Mouse (Mus musculus) thymus, adult 18-20 months (tissue): ENCODE data around the gene Cdkn2d.
A peak's percentile ranks its signal among the peaks of the same experiment; 100 is the strongest.
"Not testable (repeated sequence)": the region's sequence is repeated elsewhere in the genome, so short reads cannot be mapped to it uniquely, and the experiment has no call there.

ENCODE experiments used
- DNase-seq, 2 experiments: peaks; one replicate each; pipeline ENCODE4 v3.0.0; 2022; ENCODE audit warnings: mixed read lengths in 2 of 2

Cdkn2d gene

DNA sequence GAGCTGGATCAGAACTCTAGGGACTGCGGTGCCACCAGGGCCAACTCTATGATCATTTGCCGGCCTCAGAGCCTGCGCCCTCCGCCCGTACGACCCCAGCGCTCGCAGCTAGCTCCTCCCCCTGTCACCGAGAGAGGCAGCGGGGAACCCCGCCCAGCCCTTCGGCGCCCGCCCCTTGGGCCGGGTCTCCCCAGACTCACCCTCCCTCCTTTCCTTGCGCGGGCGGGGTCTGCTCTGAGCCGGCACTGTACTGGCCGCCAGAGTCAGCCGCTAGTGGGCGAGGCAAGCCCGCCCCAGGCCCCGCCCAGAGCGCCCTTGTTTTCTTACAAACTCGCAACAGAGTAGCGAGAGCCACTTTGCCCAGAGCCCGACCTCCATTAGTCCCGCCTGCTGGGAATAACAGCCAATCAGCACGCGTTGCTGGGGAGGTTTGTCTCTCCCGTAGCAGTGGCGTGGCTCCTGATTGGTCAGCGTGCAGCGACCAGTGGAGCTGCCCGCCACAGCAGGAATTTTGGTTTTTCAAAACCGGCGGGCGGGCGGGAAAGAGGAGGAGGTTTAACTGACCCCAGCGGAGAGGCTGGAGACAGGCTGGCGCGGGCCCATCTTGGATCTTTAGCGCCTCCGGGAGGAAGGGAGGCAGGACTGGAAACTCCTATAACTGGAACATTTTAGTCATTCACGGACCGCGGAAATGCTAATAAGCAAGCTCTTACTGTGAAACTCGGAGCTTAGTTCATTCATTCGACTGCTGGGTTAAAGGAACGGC is at the start of gene Cdkn2d:
Gene Cdkn2d (minus strand): TSS at position 386 of the 766 bp plus-strand sequence.
- peak; percentile 100 for DNase-seq

GRCm38 (mm10) chr9:21340411-21340810 is 49.2 kb upstream of the Cdkn2d start:
- no peak for DNase-seq

DNA sequence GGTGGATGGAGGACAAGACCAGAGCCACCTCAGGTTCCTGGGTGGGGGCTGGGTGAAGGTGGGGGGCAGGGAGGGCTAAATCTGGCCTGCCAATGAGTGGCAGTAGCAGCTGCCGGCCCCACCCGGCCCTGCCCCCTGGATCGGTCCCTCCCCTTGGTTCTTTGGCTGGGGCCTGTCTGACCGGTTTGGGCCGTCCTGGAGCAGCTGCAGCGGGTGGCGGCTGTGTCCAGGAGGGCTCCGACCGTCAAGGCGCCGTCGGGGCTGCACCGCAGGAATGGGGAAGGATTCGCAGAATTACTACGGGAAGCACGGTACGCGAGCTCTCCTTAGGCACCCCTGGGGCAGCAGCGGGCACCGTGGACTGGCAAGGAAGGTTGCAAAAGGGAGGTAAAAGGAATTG is 46.4 kb upstream of the Cdkn2d start:
- DNase-seq: no peak

DNA sequence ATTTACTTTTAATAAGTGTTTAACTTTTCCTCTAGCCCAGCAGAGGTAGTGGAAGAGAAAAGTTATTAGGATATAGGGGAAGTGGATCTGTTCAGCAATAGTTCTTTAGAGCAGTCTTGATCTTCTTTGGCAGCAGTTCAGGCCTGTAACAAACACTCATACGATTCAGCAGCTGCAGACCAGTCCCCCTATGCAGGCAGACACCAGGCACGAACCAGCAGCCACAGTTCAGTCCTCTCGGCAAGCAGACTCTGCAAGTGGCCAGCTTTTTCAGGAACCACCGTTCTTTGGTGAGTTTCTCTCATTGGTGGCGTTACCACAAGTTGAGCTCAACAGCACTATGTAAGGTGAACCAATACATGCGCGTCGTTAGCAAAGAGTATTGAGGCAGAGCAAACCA is 45.3 kb upstream of the Cdkn2d start:
- no peak for DNase-seq

- no peak for DNase-seq
These were observed 44.2 kb upstream of the Cdkn2d start for GRCm38 (mm10) chr9:21335391-21335790.

DNA sequence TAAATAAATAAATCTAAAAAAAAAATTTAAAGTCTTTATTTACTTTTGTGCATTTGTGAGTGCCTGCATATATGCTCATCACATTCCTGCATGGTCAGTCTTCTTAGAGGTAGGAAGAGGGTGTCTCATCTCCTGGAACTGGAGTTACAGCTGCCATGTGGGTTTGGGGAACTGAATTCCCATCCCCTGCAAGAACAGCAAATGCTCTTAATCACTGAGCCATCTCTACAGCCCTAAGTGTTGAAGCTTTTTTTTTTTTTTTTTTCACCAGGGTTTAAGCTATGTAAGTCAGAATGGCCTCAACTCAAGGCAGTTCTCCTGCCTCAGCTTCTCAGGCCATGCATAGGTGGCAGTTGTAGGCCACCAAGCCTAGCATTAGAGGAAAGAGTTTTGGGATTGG is 43.5 kb upstream of the Cdkn2d start:
- DNase-seq: no peak

- no peak for DNase-seq
These were observed 42.3 kb upstream of the Cdkn2d start for GRCm38 (mm10) chr9:21333523-21333922.

DNA sequence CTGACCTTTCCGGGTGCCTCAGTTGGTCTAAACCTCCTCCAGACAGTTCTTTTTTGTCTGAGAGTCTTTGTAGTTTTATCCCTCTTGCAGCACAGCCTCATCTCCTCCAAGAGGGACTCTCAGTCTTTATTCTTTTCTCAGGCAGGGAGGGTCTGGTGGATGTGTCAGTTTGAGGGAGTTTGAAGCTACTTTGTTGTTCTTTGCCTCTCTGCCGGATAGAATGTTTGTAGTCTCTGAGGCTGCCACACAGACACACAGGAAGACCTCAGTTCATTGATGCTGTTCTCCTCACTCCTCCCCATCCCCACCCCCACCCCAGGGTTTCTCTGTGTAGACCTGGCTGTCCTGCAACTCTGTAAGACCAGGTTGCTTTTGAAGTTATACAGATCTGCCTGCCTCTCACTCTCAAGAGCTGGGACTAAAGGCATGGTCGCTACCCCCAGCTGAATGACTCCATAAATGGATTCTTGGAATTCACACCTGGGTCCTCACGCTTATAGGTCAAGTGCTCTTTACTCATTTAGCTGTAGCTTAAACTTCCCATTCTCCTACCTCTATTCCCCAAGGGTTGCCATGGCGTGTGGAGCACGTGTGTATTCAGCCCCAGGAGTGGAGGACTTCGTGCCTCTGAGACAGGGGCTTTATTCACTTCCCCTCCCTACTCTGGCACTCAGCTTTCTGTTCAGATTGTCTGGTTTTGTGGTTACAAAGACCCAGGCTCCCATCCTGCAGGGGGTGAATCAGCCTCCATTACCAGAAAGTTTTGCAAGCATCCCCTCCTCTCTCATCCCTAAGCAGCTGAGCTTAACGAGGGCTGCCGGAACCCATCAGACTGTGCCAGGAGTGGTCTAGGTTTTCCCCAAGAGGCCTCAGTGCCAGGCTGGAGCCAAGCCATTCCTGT is 41.2 kb upstream of the Cdkn2d start:
- peak in 1 of 2 experiments; percentile 60 for DNase-seq

- no peak for DNase-seq
These were observed 40.3 kb upstream of the Cdkn2d start for GRCm38 (mm10) chr9:21331365-21332140.

GRCm38 (mm10) chr9:21329699-21330289 is 38.6 kb upstream of the Cdkn2d start:
- DNase-seq: no peak

DNA sequence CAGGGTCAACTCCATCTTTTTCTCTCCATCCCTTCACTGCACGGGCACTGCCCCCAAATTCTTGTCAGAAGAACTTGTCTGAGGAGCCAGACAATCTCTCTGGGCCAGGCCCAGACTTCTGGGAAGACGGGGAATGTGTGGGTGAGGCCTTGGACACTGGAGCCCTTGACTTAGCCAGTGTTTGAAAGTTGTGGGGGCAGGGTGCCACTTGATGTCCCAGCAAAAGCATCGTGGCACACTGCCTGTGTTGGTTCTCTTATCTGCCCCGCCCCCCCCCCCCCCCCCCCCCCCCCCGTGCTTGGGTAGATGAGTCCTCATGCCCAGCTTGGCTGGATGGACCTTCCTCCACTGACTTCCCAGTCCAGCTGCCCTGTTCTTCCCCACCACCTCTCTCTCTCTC is 37.8 kb upstream of the Cdkn2d start:
- DNase-seq: no peak

GRCm38 (mm10) chr9:21328041-21328440 is 36.8 kb upstream of the Cdkn2d start:
- peak; percentile 57 to 82 for DNase-seq

DNA sequence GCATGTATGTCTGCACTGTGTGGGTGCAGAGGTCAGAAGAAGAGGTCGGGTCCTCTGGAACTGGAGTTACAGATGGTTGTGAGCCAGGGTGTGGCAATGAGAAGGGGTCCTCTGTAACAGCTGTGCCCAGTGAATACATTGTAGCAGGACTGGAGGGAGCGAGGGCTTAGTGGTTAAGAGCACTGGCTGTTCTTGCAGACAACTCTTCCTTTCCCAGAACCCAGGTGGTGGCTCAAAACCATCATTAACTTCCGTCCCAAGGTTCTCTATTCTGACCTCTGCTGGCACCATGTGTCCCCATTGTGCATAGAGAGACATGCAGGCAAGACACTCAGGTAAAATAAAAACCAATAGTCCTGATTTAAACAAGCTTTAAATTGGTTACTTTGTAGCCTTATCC is 36.4 kb upstream of the Cdkn2d start:
- peak in 1 of 2 experiments; percentile 52 for DNase-seq

DNA sequence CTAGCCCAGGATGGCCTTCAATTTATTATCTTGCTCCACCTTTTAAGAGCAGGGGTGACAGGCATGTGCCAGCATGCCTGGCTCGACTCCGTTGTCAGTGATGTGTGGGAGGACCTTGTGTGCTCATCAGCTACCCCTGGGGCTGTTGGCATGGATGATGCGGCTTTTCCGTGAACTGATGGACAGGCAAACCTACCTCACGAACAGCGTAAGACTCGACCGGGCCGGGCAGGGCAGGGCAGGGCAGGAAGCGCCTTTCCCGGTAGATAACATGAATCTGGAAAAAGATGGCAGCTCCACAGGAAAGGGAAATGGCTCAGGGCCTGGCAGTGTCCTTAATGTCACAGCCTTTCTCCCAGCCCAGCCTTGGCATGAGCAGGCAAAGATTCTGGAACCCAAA is 33.1 kb upstream of the Cdkn2d start:
- DNase-seq: no peak

- not testable (repeated sequence) for DNase-seq
These were observed 31.7 kb upstream of the Cdkn2d start for GRCm38 (mm10) chr9:21322917-21323297.

DNA sequence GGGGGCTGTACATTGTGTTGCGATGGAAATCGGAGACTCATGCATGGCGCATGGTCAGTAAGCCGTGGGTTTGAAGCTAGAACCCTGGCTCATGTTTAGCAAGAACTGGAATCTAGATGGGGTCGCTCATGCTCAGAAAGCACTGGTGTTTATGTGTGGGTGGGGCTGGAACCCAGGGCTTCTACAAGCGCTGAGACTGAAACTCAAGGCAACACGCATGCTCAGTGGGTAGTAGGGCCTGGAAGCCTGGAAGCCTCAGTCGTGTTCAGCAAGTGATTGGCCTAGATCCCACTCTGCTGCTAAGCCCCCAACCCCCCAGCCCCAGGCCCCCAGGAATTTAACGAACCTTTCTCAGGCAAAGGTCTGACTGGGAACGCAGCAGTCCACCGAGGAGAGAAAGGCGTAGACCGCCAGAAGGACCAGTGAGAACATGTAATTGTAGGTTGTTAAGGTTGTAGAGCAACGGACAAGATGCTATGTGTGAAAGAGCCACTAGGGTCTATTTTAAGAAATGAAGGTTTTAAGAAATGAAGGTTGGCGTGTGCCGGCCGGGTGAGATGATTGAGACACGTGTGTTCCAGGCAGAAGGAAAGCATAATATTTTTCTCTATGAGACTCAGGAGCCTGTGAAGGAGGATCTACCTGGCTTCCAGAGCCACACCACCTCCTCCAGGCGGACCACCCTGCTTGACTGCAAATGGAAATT is 31.2 kb upstream of the Cdkn2d start:
- peak in 1 of 2 experiments; percentile 78 for DNase-seq

- DNase-seq: peak; percentile 46 to 76
These were observed 30.3 kb upstream of the Cdkn2d start for GRCm38 (mm10) chr9:21321513-21321835.

GRCm38 (mm10) chr9:21320619-21321512 is 29.7 kb upstream of the Cdkn2d start, which contains the start of gene Slc44a2:
Gene Slc44a2 (plus strand): TSS chr9:21320698.
- peak; percentile 79 to 82 for DNase-seq

GRCm38 (mm10) chr9:21320280-21320618 is 29.0 kb upstream of the Cdkn2d start:
- DNase-seq: no peak

DNA sequence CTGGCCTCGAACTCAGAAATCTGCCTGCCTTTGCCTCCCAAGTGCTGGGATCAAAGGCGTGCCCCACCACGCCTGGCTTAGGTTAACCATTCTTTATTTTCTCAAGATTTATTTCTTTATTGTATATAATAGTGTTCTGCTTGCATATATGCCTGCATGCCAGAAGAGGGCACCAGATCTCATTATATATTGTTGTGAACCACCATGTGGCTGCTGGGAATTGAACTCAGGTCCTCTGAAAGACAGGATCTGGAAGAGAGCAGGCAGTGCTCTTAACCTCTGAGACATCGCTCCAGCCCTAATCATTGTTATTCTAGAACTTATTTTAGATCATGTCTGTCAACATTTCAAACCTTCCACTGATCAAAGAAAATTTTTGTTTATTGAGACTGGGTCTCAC is 28.3 kb upstream of the Cdkn2d start:
- DNase-seq: no peak

- no peak for DNase-seq
These were observed 27.6 kb upstream of the Cdkn2d start for GRCm38 (mm10) chr9:21318792-21319191.
